Mouse (Mus musculus) hindbrain, embryonic 14.5 days (tissue): ENCODE data around the gene Tex22. TPM values are rescaled to one million over a fixed set of nuclear protein-coding genes. Genes with fewer than 3 reads are reported as not detected.

Experiments used
- microRNA-seq: library from miRNA; unstranded; fragments of <30 nt; microRNA quantifications from one replicate; pipeline ENCODE4, GENCODE M21; 2016
- polyA plus RNA-seq: library from polyadenylated mRNA; unstranded; fragments of >200 nt; fragmentation: Nextera tagmentation; extraction: Ambion mirVana; gene quantifications from 2 replicates; pipeline ENCODE4 v1.2.1, GENCODE M21; 2014

Gene Tex22
- polyA plus RNA-seq, 1 experiment from 2014 or later: 0.40 TPM

Small RNAs within 50 kb of the gene (microRNA-seq; reads per million reads assigned to microRNA genes)
- gene Gm44471: not detected

Other genes starting within 250 kb of the Tex22 start
- gene Cdca4, start 245.1 kb upstream of the Tex22 start, polyA plus RNA-seq: 39.1 and 43.4 TPM in 2 replicates
- gene Gpr132, start 206.3 kb upstream of the Tex22 start, polyA plus RNA-seq: not detected in 2 replicates
- gene Jag2, start 144.7 kb upstream of the Tex22 start, polyA plus RNA-seq: 12.5 and 16.1 TPM in 2 replicates
- gene Nudt14, start 132.4 kb upstream of the Tex22 start, polyA plus RNA-seq: 60.9 and 70.1 TPM in 2 replicates
- 52.2 and 52.8 TPM in 2 replicates for gene Btbd6, start 98.0 kb upstream of the Tex22 start, polyA plus RNA-seq
- gene Brf1, start 73.8 kb upstream of the Tex22 start, polyA plus RNA-seq: 41.4 and 46.3 TPM in 2 replicates
- gene Pacs2, start 60.0 kb upstream of the Tex22 start, polyA plus RNA-seq: 26.8 and 27.9 TPM in 2 replicates
- 17.8 and 19.3 TPM in 2 replicates for gene Mta1, start 23.8 kb downstream of the Tex22 start, polyA plus RNA-seq
- 280 and 288 TPM in 2 replicates for gene Crip2, start 65.7 kb downstream of the Tex22 start, polyA plus RNA-seq
- gene Crip1, start 71.8 kb downstream of the Tex22 start, polyA plus RNA-seq: 30.5 and 34.4 TPM in 2 replicates
- 10.2 and 14.4 TPM in 2 replicates for gene Tedc1, start 81.9 kb downstream of the Tex22 start, polyA plus RNA-seq
- gene Tmem121, start 111.4 kb downstream of the Tex22 start, polyA plus RNA-seq: 28.0 and 33.4 TPM in 2 replicates